Mouse (Mus musculus) CH12.LX (cell line): ENCODE measurements around the gene Higd1c. TPM values are rescaled to one million over a fixed set of nuclear protein-coding genes. Genes with fewer than 3 reads are reported as not detected.
A peak's percentile ranks its signal among the peaks of the same experiment; 100 is the strongest.

Experiments
- DNase-seq: peaks from one replicate; pipeline ENCODE4 v3.0.0-alpha.2; 2013; ENCODE audit errors: extremely low read depth
- H3K27ac ChIP-seq: 2 replicates; pipeline ENCODE4 v1.5.1; 2012; ENCODE audit warnings: low read depth, mild to moderate bottlenecking, control low read depth, moderate library complexity; ENCODE audit not compliant: insufficient read depth
- H3K27me3 ChIP-seq: replicated peaks from 2 replicates; pipeline ENCODE3; 2012; ENCODE audit warnings: inconsistent platforms
- H3K36me3 ChIP-seq, 2 experiments: replicated peaks in 1 of 2; 2 replicates each; pipeline versions ENCODE3 to v1.6.1; 2012; ENCODE audit warnings: inconsistent platforms in 1 of 2, low read length in 1 of 2, mild to moderate bottlenecking in 1 of 2, mixed read lengths in 1 of 2, moderate library complexity in 1 of 2; ENCODE audit not compliant: control insufficient read depth in 1 of 2, insufficient read depth in 1 of 2
- H3K4me1 ChIP-seq, 2 experiments: 2 replicates each; pipeline ENCODE4 v1.6.1; 2012; ENCODE audit warnings: inconsistent platforms in 1 of 2, moderate library complexity in 1 of 2; ENCODE audit not compliant: insufficient read depth in 2 of 2, control insufficient read depth in 1 of 2
- H3K4me2 ChIP-seq: 2 replicates; pipeline ENCODE4 v1.6.1; 2012; ENCODE audit warnings: low read depth, mild to moderate bottlenecking, control low read depth; ENCODE audit not compliant: poor library complexity, insufficient read depth, severe bottlenecking
- H3K4me3 ChIP-seq, 3 experiments: fragments of 150-350 bp in 1 of 3; sonication (generic) in 1 of 3; replicated peaks in 1 of 3; 2 replicates each; pipeline versions ENCODE3 to v1.5.1; 2011 to 2012; ENCODE audit warnings: low read depth in 2 of 3, low read length in 2 of 3, mild to moderate bottlenecking in 2 of 3, moderate library complexity in 2 of 3, control low read depth in 1 of 3, improper control_type of control experiment in 1 of 3, inconsistent platforms in 1 of 3, mixed read lengths in 1 of 3; ENCODE audit not compliant: poor library complexity in 1 of 3
- H3K79me2 ChIP-seq: replicated peaks from 2 replicates; pipeline ENCODE4 v1.6.1; 2012; ENCODE audit warnings: mild to moderate bottlenecking, moderate library complexity; ENCODE audit not compliant: control insufficient read depth, poor library complexity, insufficient read depth, severe bottlenecking; ENCODE audit errors: extremely low read depth
- H3K9ac ChIP-seq: 2 replicates; pipeline ENCODE4 v1.6.1; 2012; ENCODE audit warnings: low read depth, mild to moderate bottlenecking, control low read depth, moderate library complexity; ENCODE audit not compliant: insufficient read depth
- H3K9me3 ChIP-seq: replicated peaks from 2 replicates; pipeline ENCODE3; 2012; ENCODE audit warnings: low read length, inconsistent platforms, mixed read lengths
- CHD1 ChIP-seq: IDR thresholded peaks from 2 replicates; pipeline ENCODE4 v1.6.1; 2012; ENCODE audit warnings: low read depth, low read length, improper control_type of control experiment, inconsistent platforms
- CHD2 ChIP-seq: IDR thresholded peaks from 2 replicates; pipeline ENCODE4 v1.6.1; 2011; ENCODE audit warnings: low read length, improper control_type of control experiment
- CTCF ChIP-seq, 2 experiments: IDR thresholded peaks in 1 of 2; conservative IDR thresholded peaks in 1 of 2; 2 replicates each; pipeline ENCODE4 v1.5.1; 2011 to 2012; ENCODE audit warnings: low read depth in 2 of 2, low read length in 2 of 2, improper control_type of control experiment in 1 of 2, inconsistent platforms in 1 of 2, mild to moderate bottlenecking in 1 of 2, moderate library complexity in 1 of 2
- E2F4 ChIP-seq: IDR thresholded peaks from 2 replicates; pipeline ENCODE4 v1.6.1; 2011; ENCODE audit warnings: low read depth, low read length, improper control_type of control experiment; ENCODE audit not compliant: insufficient replicate concordance
- EP300 ChIP-seq: IDR thresholded peaks from 2 replicates; pipeline ENCODE4 v1.6.1; 2011; ENCODE audit warnings: low read length, improper control_type of control experiment
- KAT2A ChIP-seq: IDR thresholded peaks from 2 replicates; pipeline ENCODE4 v1.6.1; 2012; ENCODE audit warnings: low read length, improper control_type of control experiment, inconsistent platforms; ENCODE audit not compliant: insufficient replicate concordance
- MAFK ChIP-seq: IDR thresholded peaks from 2 replicates; pipeline ENCODE4 v1.6.1; 2011; ENCODE audit warnings: low read length, improper control_type of control experiment; ENCODE audit not compliant: insufficient replicate concordance
- MAX ChIP-seq: IDR thresholded peaks from 2 replicates; pipeline ENCODE4 v1.6.1; 2011; ENCODE audit warnings: low read length, improper control_type of control experiment
- MXI1 ChIP-seq: IDR thresholded peaks from 2 replicates; pipeline ENCODE4 v1.6.1; 2011; ENCODE audit warnings: mild to moderate bottlenecking, low read depth, low read length, improper control_type of control experiment
- MYC ChIP-seq: IDR thresholded peaks from 2 replicates; pipeline ENCODE4 v1.6.1; 2011; ENCODE audit warnings: low read depth, mild to moderate bottlenecking, improper control_type of control experiment, low read length
- PAX5 ChIP-seq: IDR thresholded peaks from 2 replicates; pipeline ENCODE4 v1.6.1; 2012; ENCODE audit warnings: low read length, inconsistent platforms, mixed read lengths
- RAD21 ChIP-seq: IDR thresholded peaks from 2 replicates; pipeline ENCODE4 v1.6.1; 2011; ENCODE audit warnings: low read depth, mild to moderate bottlenecking, low read length, improper control_type of control experiment, moderate library complexity
- RCOR1 ChIP-seq: conservative IDR thresholded peaks from 2 replicates; pipeline ENCODE4 v1.6.1; 2012; ENCODE audit warnings: low read depth, mild to moderate bottlenecking, inconsistent platforms, low read length, improper control_type of control experiment
- SIN3A ChIP-seq: IDR thresholded peaks from 2 replicates; pipeline ENCODE4 v1.6.1; 2012; ENCODE audit warnings: low read length, improper control_type of control experiment, inconsistent platforms
- SMC3 ChIP-seq: IDR thresholded peaks from 2 replicates; pipeline ENCODE4 v1.6.1; 2011; ENCODE audit warnings: low read depth, low read length, improper control_type of control experiment
- TBP ChIP-seq: conservative IDR thresholded peaks from 2 replicates; pipeline ENCODE4 v1.6.1; 2011; ENCODE audit warnings: low read depth, low read length, improper control_type of control experiment
- USF1 ChIP-seq: IDR thresholded peaks from 2 replicates; pipeline ENCODE4 v1.6.1; 2014; ENCODE audit warnings: low read depth, mild to moderate bottlenecking, inconsistent platforms, low read length, improper control_type of control experiment
- USF2 ChIP-seq: conservative IDR thresholded peaks from 2 replicates; pipeline ENCODE4 v1.6.1; 2011; ENCODE audit warnings: low read depth, low read length, improper control_type of control experiment
- ZC3H11A ChIP-seq: IDR thresholded peaks from 2 replicates; pipeline ENCODE4 v1.6.1; 2012; ENCODE audit warnings: low read depth, mild to moderate bottlenecking, inconsistent platforms, low read length, improper control_type of control experiment
- dilution Hi-C: fragments of 300-500 bp; cut with MboI; formaldehyde crosslinking; loops from 2 replicates; pipeline ENCODE4 v1.14.3; 2020; ENCODE audit warnings: low sequenced_read_pairs; ENCODE audit not compliant: extremely low pct_unique_long_range_greater_than_20kb, extremely low pct_ligation_motif_present
- in situ Hi-C: fragments of 300-500 bp; cut with MboI; formaldehyde crosslinking; loops from 3 replicates; pipeline ENCODE4 v1.14.3; 2019; ENCODE audit warnings: low sequenced_read_pairs, low pct_ligation_motif_present, low pct_unique_long_range_greater_than_20kb, mixed read lengths
- polyA plus RNA-seq: library from polyadenylated mRNA; unstranded; fragments of >175 nt; gene quantifications from 2 replicates; pipeline ENCODE4 v1.2.1, GENCODE M21; 2012; ENCODE audit warnings: low read depth; ENCODE audit not compliant: insufficient read length
- total RNA-seq, 2 experiments: library from RNA; depleted of rRNA; stranded (reverse); fragments of 300-350 nt in 1 of 2; fragments of >200 nt in 1 of 2; gene quantifications; 2 replicates each; pipeline ENCODE4 v1.2.3; 2012 to 2014

Higd1c gene
- total and polyA plus RNA-seq, 3 experiments, result not detected

DNA sequence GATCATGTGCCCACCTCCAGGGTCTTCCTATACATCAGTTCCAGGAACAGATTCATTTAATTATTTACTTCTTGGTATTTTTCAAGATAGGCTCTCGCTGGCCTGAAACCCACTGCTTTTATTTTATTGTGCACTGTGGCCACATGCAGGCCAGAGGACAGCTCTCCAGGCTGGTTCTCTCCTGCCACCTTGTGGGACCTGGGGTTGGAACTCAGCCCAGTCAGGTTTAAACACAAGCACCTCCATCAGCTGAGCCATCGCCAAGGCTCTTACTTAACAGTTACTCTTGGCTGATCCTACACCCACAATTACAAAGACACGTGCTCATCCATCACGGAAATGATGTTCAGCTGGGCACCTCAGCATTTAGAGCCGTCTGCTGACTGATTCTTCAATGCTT, 43.2 kb upstream of the Higd1c start:
- H3K4me1 ChIP-seq, result no peaks in the 10 kb centered on the region
- dilution Hi-C loops (no loop called here), in situ Hi-C loops (loop anchor here (10.0 kb wide), 1 partner anchor 56 kb away; no protein-coding TSS in a partner anchor)
- H3K9ac ChIP-seq, result no peak overlapping the region
- H3K4me2 ChIP-seq, result no peak overlapping the region
- H3K4me3 ChIP-seq, result no peak overlapping the region
- no peak for TF ChIP-seq CHD2
- TF ChIP-seq CTCF (conservative IDR thresholded peaks at IDR 0.05 in 1 of 2, IDR thresholded peaks at IDR 0.05 in 1 of 2; ENCODE audit: low read depth in 2 of 2, low read length in 2 of 2), result peak; percentile 33 to 85; a peak in 3 of 4 replicates
- TF ChIP-seq MYC, result peak; percentile 36; the same call in 1 of the 2 replicates
- no peak for TF ChIP-seq RCOR1
- TF ChIP-seq ZC3H11A, result peak; percentile 10; the same call in 1 of the 2 replicates
- TF ChIP-seq RAD21, result peak; percentile 80
- peak; percentile 78 for TF ChIP-seq SMC3
- 0 out of 2 replicates have a peak, but pooled peaks have one; percentile 26 for TF ChIP-seq MXI1
- peak; percentile 38 for DNase-seq
- H3K9me3 ChIP-seq, result no peaks in the 10 kb centered on the region
- no peaks in the 10 kb centered on the region for H3K27me3 ChIP-seq
- no peaks in the 10 kb centered on the region for H3K79me2 ChIP-seq
- H3K36me3 ChIP-seq, result no peaks in the 10 kb centered on the region
- H3K27ac ChIP-seq, result no peak overlapping the region

DNA sequence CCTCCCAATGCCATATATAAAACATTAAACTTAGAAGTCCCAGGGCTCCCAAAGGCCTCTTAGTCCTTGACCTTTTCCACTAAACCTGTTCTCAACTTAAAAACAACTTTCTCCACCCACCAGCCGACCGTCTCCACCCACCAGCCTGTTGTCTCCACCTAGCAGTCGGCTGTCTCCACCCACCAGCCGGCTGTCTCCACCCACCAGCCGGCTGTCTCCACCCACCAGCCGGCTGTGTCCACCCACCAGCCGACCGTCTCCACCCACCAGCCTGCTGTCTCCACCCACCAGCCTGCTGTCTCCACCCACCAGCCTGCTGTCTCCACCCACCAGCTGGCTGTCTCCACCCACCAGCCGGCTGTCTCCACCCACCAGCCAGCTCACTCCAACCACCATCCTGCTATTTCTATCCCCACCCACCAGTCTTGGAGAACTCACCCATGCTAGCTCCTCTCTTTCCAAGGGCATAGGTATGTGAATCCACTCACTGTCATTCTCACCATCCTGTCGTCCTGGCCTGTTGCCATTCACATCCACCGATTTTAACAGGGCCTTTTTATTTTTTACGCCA, 40.2 kb upstream of the Higd1c start:
- H3K4me1 ChIP-seq, result no peaks in the 10 kb centered on the region
- no peaks in the 10 kb centered on the region for H3K79me2 ChIP-seq
- no peak overlapping the region for H3K27ac ChIP-seq
- TF ChIP-seq MAX, result no peak
- TF ChIP-seq MXI1, result no peak
- no peak for TF ChIP-seq MAFK
- TF ChIP-seq USF2, result no peak
- no peak for TF ChIP-seq MYC
- TF ChIP-seq CHD1, result no peak
- TF ChIP-seq ZC3H11A, result no peak
- TF ChIP-seq TBP, result no peak
- no peak for TF ChIP-seq PAX5
- TF ChIP-seq SIN3A, result no peak
- no peak for TF ChIP-seq E2F4
- TF ChIP-seq EP300, result no peak
- TF ChIP-seq USF1, result no peak
- no peak for TF ChIP-seq KAT2A
- no peaks in the 10 kb centered on the region for H3K27me3 ChIP-seq
- dilution Hi-C loops (no loop called here), in situ Hi-C loops (loop anchor here (10.0 kb wide), 1 partner anchor 59 kb away; no protein-coding TSS in a partner anchor)
- H3K9ac ChIP-seq, result no peak overlapping the region
- no peaks in the 10 kb centered on the region for H3K36me3 ChIP-seq
- H3K4me3 ChIP-seq, result no peak overlapping the region
- no peaks in the 10 kb centered on the region for H3K9me3 ChIP-seq
- H3K4me2 ChIP-seq, result no peak overlapping the region
- DNase-seq, result no peak
